Mouse (Mus musculus) heart, adult 2 months (tissue): ENCODE measurements around the gene Slc46a1. TPM values are rescaled to one million over a fixed set of nuclear protein-coding genes. Genes with fewer than 3 reads are reported as not detected.

ENCODE experiments used
- DNase-seq, 2 experiments: peaks; one replicate each; pipeline ENCODE4 v3.0.0; 2021
- H3K27ac ChIP-seq: fragments of 200-600 bp; 2 replicates; pipeline ENCODE4 v1.8.1; 2022
- H3K27me3 ChIP-seq: fragments of 200-500 bp; 2 replicates; pipeline ENCODE4 v1.6.1; 2012; ENCODE audit warnings: mild to moderate bottlenecking, low read length, inconsistent platforms, mixed read lengths; ENCODE audit not compliant: control insufficient read depth, insufficient read depth
- H3K36me3 ChIP-seq: fragments of 200-500 bp; 2 replicates; pipeline ENCODE4 v1.6.1; 2012; ENCODE audit warnings: low read length, inconsistent platforms; ENCODE audit not compliant: control insufficient read depth, insufficient read depth
- H3K4me1 ChIP-seq: fragments of 200-500 bp; 2 replicates; pipeline ENCODE4 v1.6.1; 2011; ENCODE audit warnings: low read length; ENCODE audit not compliant: control insufficient read depth, insufficient read depth
- H3K4me3 ChIP-seq: fragments of 200-600 bp; 2 replicates; pipeline ENCODE4 v1.8.1; 2022
- H3K79me2 ChIP-seq: fragments of 200-500 bp; replicated peaks from 2 replicates; pipeline ENCODE4 v1.6.1; 2012; ENCODE audit warnings: mild to moderate bottlenecking, inconsistent platforms, low read length, moderate library complexity, mixed read lengths; ENCODE audit not compliant: control insufficient read depth, insufficient read depth
- H3K9ac ChIP-seq: fragments of 200-500 bp; 2 replicates; pipeline ENCODE4 v1.6.1; 2012; ENCODE audit warnings: low read depth, mild to moderate bottlenecking, control low read depth, inconsistent platforms, low read length, mixed read lengths
- CTCF ChIP-seq: fragments of 200-600 bp; IDR thresholded peaks from 2 replicates; pipeline ENCODE4 v1.8.1; 2022; ENCODE audit warnings: antibody characterized with exemption, mild to moderate bottlenecking, moderate library complexity
- EP300 ChIP-seq: fragments of 200-500 bp; IDR thresholded peaks from 2 replicates; pipeline ENCODE4 v1.6.1; 2011; ENCODE audit warnings: low read depth, low read length, control low read depth; ENCODE audit not compliant: insufficient read depth
- POLR2A ChIP-seq: fragments of 200-500 bp; IDR thresholded peaks from 2 replicates; pipeline ENCODE4 v1.6.1; 2011; ENCODE audit warnings: mild to moderate bottlenecking, low read depth, low read length, control low read depth; ENCODE audit not compliant: insufficient read depth
- WGBS: fragments of 180-500 bp; shearing (Covaris S2); methylation state at CpG from one replicate; pipeline ENCODE4 v1.1.7; 2018; 5-methylcytosine and 5-hydroxymethylcytosine counted together
- intact Hi-C: fragments of 180-260 bp; cut with DNase I; formaldehyde crosslinking; loops from one replicate; pipeline ENCODE4 v1.15.1; 2025
- long read RNA-seq: library from polyadenylated mRNA; stranded (forward); transcript quantifications from one replicate; pipeline ENCODE4 v2.0.0, GENCODE M21; 2021
- polyA plus RNA-seq: library from polyadenylated mRNA; depleted of rRNA; stranded (reverse); fragments of >200 nt; gene quantifications from 2 replicates; pipeline ENCODE4 v1.2.3, GENCODE M21; 2012; rRNA removed
- total RNA-seq, 2 experiments: library from RNA; stranded (reverse); gene quantifications; 2 replicates each; pipeline ENCODE4 v1.2.3; 2021

Slc46a1 gene
- total RNA-seq: 1 to 10 TPM; 1.7 to 3.0 TPM
- polyA plus RNA-seq: 7.8 and 8.5 TPM in 2 replicates
- long read RNA-seq, partial matches to known transcripts: 0 of 3 reads
- long read RNA-seq, other reads (novel, unspliced or antisense): 0 of 3 reads

GRCm38 (mm10) chr11:78465568-78466180, at the start of gene Slc46a1:
TSS of gene Slc46a1 (plus strand) at chr11:78465697.
- WGBS: under 1% methylated on average over 41 of the region's 41 CpGs
- Histone ChIP-seq H3K79me2 (no peaks in the 10 kb centered on the region), H3K27ac (peak within 1 kb of the TSS; percentile 65), H3K4me3 (peak within 1 kb of the TSS; percentile 82), H3K4me1 (peaks cover 2% of the 10 kb centered on the region; the same call in 1 of the 2 replicates), H3K36me3 (no peaks in the 10 kb centered on the region), H3K9ac (peak within 1 kb of the TSS; percentile 83), H3K27me3 (no peaks in the 10 kb centered on the region)
- TF ChIP-seq CTCF: no peak
- TF ChIP-seq EP300: no peak
- no peak for TF ChIP-seq POLR2A
- intact Hi-C loops: no loop called here
- peak; percentile 86 to 87 for DNase-seq

GRCm38 (mm10) chr11:78416854-78417253, 48.6 kb upstream of the Slc46a1 start:
- Histone ChIP-seq H3K4me3 (no peak overlapping the region), H3K79me2 (no peaks in the 10 kb centered on the region), H3K27me3 (peaks cover under 1% of the 10 kb centered on the region; the same call in 1 of the 2 replicates), H3K27ac (no peak overlapping the region), H3K4me1 (no peaks in the 10 kb centered on the region), H3K36me3 (no peaks in the 10 kb centered on the region), H3K9ac (no peak overlapping the region)
- TF ChIP-seq POLR2A (no peak), EP300 (no peak), CTCF (no peak)
- DNase-seq: no peak
- 62% methylated on average over 6 of the region's 6 CpGs for WGBS
- intact Hi-C loops: no loop called here

DNA sequence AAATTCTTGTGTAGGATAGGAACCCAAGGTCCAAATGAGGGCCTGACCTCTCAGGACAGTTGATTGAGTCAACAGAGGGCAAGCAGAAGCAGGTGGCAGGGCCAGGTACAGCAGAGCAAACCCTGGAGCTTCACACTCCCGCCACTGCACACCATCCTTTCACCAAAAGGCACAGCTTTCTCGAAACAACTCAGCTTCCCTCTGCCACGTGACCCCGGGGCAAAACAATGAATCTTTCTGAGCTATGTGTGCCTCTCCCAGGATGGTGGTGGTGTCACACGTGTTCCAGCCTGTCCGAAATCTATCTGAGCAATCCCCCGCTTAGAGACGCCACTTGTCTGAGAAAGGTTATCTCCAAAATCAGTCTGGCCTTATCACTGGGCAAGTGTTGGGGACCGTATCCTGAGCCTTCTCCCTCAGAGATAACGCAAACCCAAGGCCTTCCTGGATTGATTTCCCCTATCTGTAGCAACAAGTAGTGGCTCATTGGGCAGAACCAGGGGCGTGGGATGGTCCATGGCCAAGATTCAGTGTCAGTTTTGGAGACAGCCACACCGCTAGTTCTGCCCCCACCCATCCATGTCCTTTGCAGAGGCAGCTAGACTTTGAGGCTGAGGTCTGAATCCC, 45.1 kb upstream of the Slc46a1 start:
- no peak overlapping the region for H3K9ac ChIP-seq
- no peak overlapping the region for H3K4me3 ChIP-seq
- 45% methylated on average over 12 of the region's 12 CpGs for WGBS
- H3K27ac ChIP-seq: no peak overlapping the region
- DNase-seq: no peak
- intact Hi-C loops: no loop called here
- TF ChIP-seq CTCF: no peak
- TF ChIP-seq EP300: no peak
- TF ChIP-seq POLR2A: no peak
- no peaks in the 10 kb centered on the region for H3K79me2 ChIP-seq
- no peaks in the 10 kb centered on the region for H3K36me3 ChIP-seq
- H3K4me1 ChIP-seq: no peaks in the 10 kb centered on the region; the same call in 1 of the 2 replicates
- H3K27me3 ChIP-seq: peaks cover 3% of the 10 kb centered on the region; the same call in 1 of the 2 replicates

DNA sequence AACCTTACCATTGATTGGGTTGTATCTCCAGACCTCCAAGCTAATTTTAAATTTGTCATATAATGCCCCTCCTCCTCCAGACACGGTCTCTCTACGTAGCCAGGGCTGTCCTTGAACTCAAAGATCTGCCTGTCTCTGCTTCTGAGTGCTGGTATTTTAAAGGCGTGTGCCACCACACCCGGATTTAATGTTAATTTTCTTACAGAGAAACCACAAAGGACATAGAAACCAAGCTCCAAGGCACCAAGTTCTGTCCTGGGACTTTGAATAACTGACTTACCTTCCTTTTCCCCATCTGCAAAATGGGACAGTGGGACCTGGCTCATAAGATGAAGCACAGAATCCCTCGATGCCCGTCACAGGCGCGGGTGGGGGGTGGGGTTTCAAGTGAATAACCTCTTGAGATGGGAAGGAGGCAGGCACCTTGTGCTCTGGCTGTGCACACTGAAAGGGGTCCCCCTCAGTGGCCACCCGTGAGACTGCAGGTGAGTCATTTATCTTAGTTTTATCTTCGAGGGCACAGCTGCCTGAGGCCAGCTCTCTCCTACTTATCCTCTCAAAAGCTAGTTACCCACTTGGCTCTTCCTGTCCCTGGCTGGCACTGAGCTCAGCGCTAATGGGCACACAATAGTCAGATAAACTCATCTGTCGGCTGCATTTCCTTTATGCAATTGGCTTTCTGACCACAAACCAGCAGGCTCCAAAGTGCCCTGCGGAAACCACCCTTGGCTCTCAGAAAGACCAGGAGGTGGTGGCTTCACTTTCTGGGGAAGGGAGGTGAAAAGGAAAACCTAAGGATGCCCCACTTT, 44.1 kb upstream of the Slc46a1 start:
- TF ChIP-seq CTCF (no peak), EP300 (no peak), POLR2A (no peak)
- H3K36me3 ChIP-seq: no peaks in the 10 kb centered on the region
- H3K4me3 ChIP-seq: no peak overlapping the region
- no peak for DNase-seq
- H3K9ac ChIP-seq: no peak overlapping the region
- no peak overlapping the region for H3K27ac ChIP-seq
- no peaks in the 10 kb centered on the region; the same call in 1 of the 2 replicates for H3K4me1 ChIP-seq
- peaks cover 3% of the 10 kb centered on the region; the same call in 1 of the 2 replicates for H3K27me3 ChIP-seq
- intact Hi-C loops: no loop called here
- 50% methylated on average over 13 of the region's 13 CpGs for WGBS
- no peaks in the 10 kb centered on the region for H3K79me2 ChIP-seq

DNA sequence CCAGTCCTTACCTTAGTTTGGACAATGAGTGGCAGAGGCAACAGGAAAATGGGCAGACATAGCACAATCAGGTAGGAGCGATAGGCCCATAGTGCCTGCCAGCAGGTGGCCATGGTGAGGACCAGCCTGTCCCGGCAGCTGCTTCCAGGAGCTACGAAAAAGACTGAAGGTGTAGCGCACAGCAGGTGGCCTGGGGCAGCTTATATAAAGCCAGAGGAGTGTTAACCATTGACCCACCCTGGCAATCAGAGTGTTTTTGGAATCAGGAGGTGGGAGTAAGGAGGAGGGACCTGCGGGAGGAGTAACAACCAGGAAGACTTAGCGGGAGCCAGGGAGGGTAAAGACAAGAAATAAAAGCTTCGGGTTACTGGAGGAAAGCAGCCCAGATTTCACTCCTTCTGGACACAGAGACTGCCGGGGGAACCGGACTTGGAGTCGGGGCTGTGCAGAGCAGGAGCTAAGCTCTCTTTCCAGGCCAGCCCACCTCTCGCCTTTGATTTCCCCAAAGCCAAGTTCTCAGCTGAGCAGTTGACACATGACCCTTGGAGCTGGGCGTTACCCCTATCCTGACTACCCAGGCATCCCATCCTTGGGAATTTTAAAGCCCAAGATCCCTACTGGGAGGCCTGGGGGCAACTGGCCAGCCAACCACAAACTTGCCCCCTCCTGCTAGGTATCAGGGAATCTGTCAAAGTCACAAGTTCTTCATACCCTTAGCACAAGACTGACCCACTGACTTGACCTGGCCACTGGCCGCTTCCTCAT, 43.3 kb upstream of the Slc46a1 start, which contains the start of gene Slc13a2:
Gene Slc13a2 (minus strand): TSS at position 163 of the 765 bp plus-strand sequence.
- H3K9ac ChIP-seq: no peak within 1 kb of the TSS
- H3K4me1 ChIP-seq: no peaks in the 10 kb centered on the region; the same call in 1 of the 2 replicates
- no peak within 1 kb of the TSS for H3K27ac ChIP-seq
- peaks cover 3% of the 10 kb centered on the region; the same call in 1 of the 2 replicates for H3K27me3 ChIP-seq
- no peaks in the 10 kb centered on the region for H3K36me3 ChIP-seq
- TF ChIP-seq POLR2A: no peak
- TF ChIP-seq EP300: no peak
- TF ChIP-seq CTCF: no peak
- DNase-seq: no peak
- intact Hi-C loops: no loop called here
- no peaks in the 10 kb centered on the region for H3K79me2 ChIP-seq
- H3K4me3 ChIP-seq: no peak within 1 kb of the TSS
- WGBS: 26% methylated on average over 13 of the region's 13 CpGs
